Mouse (Mus musculus): ENCODE data around the gene Cryba1.

Gene Cryba1

GRCm38 (mm10) chr11:77685383-77686265, 39.5 kb downstream of the Cryba1 start, which contains the start of gene Nufip2:
Nufip2 (plus strand) TSS chr11:77686155.
- POLR2A ChIA-PET: interaction anchor here (0.5 to 8.6 kb wide), 81 partner anchors 7 to 1317 kb away, joined by 3 to 436 read pairs (median 4); partner anchors contain the start of genes Abhd15 (in 1 of the 4), Cryba1 (in 1 of the 4), Eral1 (in 1 of the 4) and Nek8 (in 1 of the 4)
- CTCF ChIA-PET: interaction anchor here (0.6 to 1.3 kb wide), 7 partner anchors 12 to 438 kb away, joined by 3 to 10 read pairs (median 4); no protein-coding TSS in a partner anchor

DNA sequence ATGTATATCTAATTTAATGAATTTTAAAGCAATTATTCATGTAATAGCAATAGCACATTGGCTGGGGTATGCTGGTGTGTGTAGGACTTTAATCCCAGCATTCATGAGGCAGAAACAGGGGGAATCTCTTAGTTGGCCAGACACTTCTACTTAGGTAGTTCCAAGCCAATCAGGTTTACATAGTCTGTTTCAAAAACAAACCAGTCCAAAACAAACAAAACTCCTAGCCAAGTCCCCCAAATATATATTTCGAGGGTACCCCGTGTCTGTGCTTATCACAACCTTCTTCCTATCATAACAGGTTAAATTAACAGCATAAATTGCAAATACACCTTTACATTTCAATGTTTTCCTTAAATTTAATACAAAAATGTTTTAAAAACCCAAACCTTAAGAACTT, 40.2 kb downstream of the Cryba1 start:
- ChIA-PET CTCF (interaction anchor here in 2 of 4 experiments (1.2 to 1.3 kb wide), 2 partner anchors 11 kb away, joined by 4 to 8 read pairs; no protein-coding TSS in a partner anchor), POLR2A (interaction anchor here (0.6 to 8.6 kb wide), 38 partner anchors 7 to 492 kb away, joined by 3 to 436 read pairs (median 4); partner anchors contain the start of genes Nek8 (in 1 of the 4) and Tlcd1 (in 1 of the 4))

DNA sequence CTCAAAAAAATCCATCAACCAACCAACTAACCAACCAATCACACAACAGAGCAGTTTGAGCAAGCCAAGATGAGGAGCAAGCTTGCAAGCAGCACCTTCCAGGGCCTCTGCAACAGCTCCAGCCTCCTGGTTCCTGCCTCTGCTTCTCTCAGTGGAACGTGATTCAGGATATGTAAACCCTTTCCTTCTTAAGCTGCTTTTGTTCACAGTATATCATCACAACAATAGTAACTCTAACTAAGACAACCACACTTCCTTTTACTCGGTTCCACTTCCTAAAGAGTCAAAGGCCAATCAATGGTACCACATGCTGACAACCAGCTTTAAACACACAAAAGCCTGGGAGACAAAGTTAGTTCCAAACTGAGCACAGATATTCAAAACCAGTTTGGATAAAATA, 45.1 kb downstream of the Cryba1 start:
- CTCF ChIA-PET: interaction anchor here (0.6 to 1.5 kb wide), 8 partner anchors 14 to 113 kb away, joined by 3 to 7 read pairs (median 4); partner anchors contain the start of gene Myo18a (in 1 of the 4)

GRCm38 (mm10) chr11:77673428-77673991, 51.6 kb downstream of the Cryba1 start:
- ChIA-PET POLR2A (interaction anchor here (0.6 to 6.8 kb wide), 83 partner anchors 8 to 787 kb away, joined by 3 to 173 read pairs (median 4); partner anchors contain the start of genes Nufip2 (in 3 of the 4), Pipox (in 2 of the 4), Taok1 (in 2 of the 4) and Ankrd13b (in 1 of the 4)), CTCF (interaction anchor here (0.6 to 2.0 kb wide), 66 partner anchors 9 to 757 kb away, joined by 3 to 12 read pairs (median 4); partner anchors contain the start of genes Nufip2 (in 3 of the 4), Ankrd13b (in 1 of the 4), Phf12 (in 1 of the 4) and Taok1 (in 1 of the 4))

More for the DNA sequence above, 45.1 kb downstream of the Cryba1 start:
- POLR2A ChIA-PET: interaction anchor here (0.6 to 3.5 kb wide), 40 partner anchors 7 to 506 kb away, joined by 3 to 50 read pairs (median 5); partner anchors contain the start of genes Taok1 (in 2 of the 4) and Nufip2 (in 1 of the 4)

DNA sequence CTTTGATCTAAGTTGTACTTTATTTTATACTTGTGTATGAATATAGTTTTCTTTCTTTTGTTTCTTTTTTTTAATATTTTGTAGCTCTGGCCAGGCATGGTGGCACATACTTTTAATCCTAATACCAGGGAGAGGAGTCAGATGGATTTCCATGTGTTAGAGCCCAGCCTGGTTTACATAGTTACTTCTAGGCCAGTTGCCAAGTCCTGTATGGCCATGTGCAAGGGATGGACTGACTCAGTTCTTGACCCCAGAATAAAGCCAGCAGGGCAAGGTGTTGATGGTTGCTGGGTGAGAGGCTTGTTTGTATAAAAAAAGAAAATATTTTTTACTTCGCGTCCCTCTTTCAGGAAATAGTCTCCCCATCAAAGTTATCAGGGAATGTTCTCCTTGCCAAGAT, 52.3 kb downstream of the Cryba1 start:
- CTCF ChIA-PET: interaction anchor here (0.6 to 2.0 kb wide), 33 partner anchors 9 to 756 kb away, joined by 3 to 12 read pairs (median 4); partner anchors contain the start of gene Nufip2 (in 1 of the 4)
- POLR2A ChIA-PET: interaction anchor here (0.5 to 6.8 kb wide), 59 partner anchors 7 to 510 kb away, joined by 3 to 173 read pairs (median 5); partner anchors contain the start of genes Nufip2 (in 3 of the 4), Taok1 (in 2 of the 4), Ankrd13b (in 1 of the 4) and Git1 (in 1 of the 4)

Measured in embryonic stem cell, embryonic (primary cell).